Mouse (Mus musculus) brain, adult 2 months (tissue): Measurements from ENCODE around the gene Epo.

Source experiments
- DNase-seq: peaks from one replicate; pipeline ENCODE4 v3.0.0; 2011; ENCODE audit warnings: low read depth, low spot score

The Epo gene

GRCm38 (mm10) chr5:137521861-137522260, 11.2 kb downstream of the Epo start:
- no peak for DNase-seq

DNA sequence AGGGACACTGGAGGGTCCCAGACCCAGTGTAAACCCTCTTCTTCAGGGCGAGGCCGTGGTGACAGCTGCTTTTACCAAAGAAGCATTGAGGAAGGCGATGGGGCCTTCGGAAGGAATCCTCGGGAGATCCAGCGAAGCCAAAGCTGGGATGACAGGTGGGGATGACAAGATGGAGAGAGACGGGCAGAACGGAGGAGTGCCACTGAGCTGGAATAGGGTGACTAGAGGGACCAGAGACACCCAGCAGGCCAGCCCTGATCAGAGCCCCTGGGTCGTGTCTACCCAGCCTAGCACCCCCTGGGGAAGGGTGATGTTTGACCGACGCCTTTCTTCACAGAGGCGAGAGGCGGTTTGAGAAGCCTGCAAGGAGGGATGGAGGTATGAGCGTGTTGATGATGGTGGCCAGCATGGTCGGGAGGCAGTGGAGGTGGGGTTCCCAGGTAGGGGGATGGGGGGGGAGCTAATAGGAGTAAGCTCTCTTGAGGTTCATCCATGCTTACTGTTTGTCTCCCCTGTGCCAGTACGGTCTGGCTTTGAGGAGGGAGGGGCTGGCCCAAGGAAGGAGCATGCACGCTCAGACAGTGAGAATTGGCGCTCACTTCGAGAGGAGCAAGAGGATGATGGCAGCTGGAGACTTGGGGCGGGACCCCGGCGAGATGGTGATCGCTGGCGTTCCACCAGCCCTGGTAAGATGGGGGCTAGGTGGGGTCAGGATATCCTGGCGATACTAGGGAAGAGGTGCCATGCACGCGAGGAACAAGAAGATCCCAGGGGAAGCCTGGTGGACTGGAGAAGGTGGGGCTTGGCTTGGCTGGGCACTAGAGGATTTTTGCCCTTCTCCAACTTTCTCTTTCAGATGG, 13.1 kb downstream of the Epo start:
- DNase-seq, result no peak

- DNase-seq, result peak; percentile 49
These were observed 14.6 kb downstream of the Epo start, which contains the start of gene Gigyf1 for GRCm38 (mm10) chr5:137518436-137518835. Gigyf1 (plus strand) TSS chr5:137518548.

GRCm38 (mm10) chr5:137514811-137515210, 18.2 kb downstream of the Epo start:
- DNase-seq, result no peak

GRCm38 (mm10) chr5:137513951-137514721, 18.9 kb downstream of the Epo start:
- DNase-seq, result no peak

GRCm38 (mm10) chr5:137512847-137513794, 19.9 kb downstream of the Epo start:
- no peak for DNase-seq

DNA sequence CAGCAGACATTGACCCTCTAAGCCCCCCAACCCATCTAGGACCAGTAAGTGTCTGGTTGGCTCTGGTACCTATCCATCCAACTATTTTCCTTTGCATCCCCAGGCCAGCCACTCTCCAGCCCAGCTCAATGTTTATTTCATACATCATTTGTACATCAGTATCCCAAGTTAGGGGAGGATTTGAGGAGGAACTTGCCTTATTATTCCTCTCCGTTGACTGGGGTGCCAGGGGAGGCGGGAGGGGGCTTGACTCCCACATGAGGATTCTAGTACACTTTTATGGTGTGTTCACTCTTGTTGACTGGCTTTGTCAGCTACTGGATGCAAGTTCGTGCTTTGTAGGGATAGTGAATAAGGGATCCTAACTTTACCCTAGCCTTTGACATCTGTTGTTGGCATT, 21.3 kb downstream of the Epo start:
- DNase-seq, result no peak

GRCm38 (mm10) chr5:137510573-137511390, 22.3 kb downstream of the Epo start:
- no peak for DNase-seq

- DNase-seq, result peak; percentile 81
These were observed 23.0 kb downstream of the Epo start for GRCm38 (mm10) chr5:137510014-137510501.

GRCm38 (mm10) chr5:137504041-137504440, 29.0 kb downstream of the Epo start:
- DNase-seq, result no peak

DNA sequence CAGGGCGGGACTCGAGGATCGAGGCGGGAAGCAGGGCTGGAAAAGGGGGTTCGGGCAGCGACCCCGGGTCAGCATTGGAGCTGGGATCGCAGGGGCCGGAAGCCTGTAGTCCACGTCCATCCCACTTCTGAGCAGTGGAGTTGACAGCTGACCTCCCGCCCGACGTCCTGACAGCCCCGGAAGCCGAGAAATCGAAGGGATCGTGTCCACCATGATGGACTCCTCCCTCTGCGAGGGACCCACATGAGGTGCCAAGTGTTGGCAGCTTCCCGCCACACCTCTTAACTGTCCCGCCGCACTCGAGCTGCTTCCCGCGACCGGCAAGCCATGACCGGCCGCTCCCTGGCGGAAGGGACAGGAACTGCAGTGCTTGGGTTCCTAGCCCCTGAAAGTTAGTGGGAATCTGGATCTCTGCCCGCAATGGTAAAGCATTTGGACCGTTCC, 30.4 kb downstream of the Epo start:
- DNase-seq, result peak; percentile 90

DNA sequence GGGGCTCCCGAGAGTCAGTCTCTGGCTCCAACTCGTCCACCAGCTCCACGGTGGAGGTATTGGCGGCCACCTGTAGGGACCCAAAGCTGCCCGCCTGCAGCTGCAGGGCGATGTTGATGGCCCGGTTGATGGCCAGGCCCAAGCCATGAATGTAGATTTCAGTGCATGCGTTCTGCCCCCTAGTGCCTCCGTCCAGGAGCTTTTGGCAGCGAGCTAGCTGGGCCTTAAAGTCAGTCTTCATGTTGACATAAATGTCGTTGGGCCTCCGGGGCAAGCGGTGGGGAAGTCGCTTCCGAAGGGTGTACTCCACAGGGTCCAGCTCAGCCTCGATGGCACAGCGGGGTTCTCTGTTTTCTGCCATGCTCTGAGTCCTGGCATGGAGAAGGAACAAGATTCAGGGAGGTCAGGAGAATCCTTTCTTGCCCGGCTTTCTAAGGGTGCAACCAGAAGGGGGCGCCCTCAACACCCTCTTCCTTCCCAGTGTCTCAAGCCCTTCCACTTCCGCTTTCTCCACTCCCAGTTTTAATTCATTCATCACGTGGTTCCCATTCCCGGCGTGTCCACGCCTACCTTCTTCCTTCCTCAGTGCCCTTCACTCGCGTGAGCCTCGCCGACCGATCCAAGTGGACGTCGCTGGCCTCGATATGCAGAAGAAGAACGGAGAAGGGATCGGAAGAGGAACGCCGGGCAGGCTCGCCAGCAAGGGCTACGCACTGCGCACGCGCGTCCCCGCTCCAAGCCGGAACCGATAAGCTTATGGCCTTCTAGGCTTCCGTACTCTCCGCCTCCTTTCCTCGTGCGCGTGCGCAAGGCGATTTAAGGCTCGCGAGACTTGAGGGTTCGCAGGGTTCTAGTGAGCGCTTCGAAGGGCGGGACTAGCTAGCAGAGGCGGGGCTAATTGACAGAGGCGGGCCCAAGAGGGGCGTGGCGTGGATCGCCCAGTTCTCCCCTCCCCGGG, 31.1 kb downstream of the Epo start, which contains the start of gene Pop7:
Gene Pop7, minus strand, starts transcription at position 810 of the 958 bp plus-strand sequence.
- peak; percentile 100 for DNase-seq

- DNase-seq, result no peak
These were observed 32.9 kb downstream of the Epo start for GRCm38 (mm10) chr5:137500186-137500585.

DNA sequence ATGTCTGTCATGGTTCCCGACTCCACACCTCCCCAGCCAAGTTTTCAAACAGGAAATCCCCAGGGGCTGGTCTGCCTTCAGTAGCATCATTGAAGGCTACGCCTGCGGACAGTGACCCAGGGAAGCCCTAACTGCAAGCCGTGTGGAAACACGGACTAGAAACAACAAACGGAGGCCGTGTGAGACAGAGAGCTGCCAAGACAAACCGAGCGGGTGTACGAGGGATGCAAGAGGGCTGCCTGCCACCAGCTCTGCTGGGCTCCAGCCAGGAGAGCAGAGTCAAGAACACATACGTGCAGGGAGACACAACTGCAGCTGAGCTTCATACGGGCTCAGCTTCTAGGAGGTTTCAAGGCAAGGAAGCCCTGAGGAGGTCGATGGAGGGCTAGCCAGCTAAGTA, 39.2 kb downstream of the Epo start:
- DNase-seq, result no peak

GRCm38 (mm10) chr5:137491559-137491958, 41.5 kb downstream of the Epo start:
- DNase-seq, result peak; percentile 37

GRCm38 (mm10) chr5:137487616-137488015, 45.4 kb downstream of the Epo start:
- no peak for DNase-seq

- DNase-seq, result no peak
These were observed 47.2 kb downstream of the Epo start for GRCm38 (mm10) chr5:137485851-137486155.

- DNase-seq, result no peak
These were observed 47.8 kb downstream of the Epo start for GRCm38 (mm10) chr5:137485071-137485850.

GRCm38 (mm10) chr5:137481897-137482296, 51.1 kb downstream of the Epo start:
- DNase-seq, result no peak
